Mouse (Mus musculus): ENCODE measurements around the gene Olfr20. TPM values are rescaled to one million over a fixed set of nuclear protein-coding genes. Genes with fewer than 3 reads are reported as not detected.

Gene Olfr20
- polyA plus RNA-seq, 1 experiment from 2014 or later, result not detected

DNA sequence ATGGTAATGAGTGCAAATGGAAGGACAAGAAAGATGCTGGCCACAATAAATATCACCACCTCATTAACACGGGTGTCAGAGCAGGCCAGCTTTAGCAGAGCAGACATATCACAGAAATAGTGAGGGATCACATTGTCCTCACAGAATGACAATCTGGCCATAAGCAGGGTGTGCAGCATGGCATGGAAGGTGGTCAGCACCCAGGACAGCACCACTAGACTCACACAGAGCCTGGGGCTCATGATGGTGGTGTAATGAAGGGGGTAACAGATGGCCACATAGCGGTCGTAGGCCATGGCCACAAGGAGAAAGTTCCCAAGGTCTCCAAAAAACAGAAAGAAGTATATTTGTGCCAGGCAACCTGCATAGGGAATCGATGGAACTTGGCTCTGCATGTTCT lies 44.8 kb downstream of the Olfr20 start:
- H3K4me1 ChIP-seq (replicated peaks), result no peaks in the 10 kb centered on the region
- WGBS, result 79% methylated on average over 4 of the region's 4 CpGs

DNA sequence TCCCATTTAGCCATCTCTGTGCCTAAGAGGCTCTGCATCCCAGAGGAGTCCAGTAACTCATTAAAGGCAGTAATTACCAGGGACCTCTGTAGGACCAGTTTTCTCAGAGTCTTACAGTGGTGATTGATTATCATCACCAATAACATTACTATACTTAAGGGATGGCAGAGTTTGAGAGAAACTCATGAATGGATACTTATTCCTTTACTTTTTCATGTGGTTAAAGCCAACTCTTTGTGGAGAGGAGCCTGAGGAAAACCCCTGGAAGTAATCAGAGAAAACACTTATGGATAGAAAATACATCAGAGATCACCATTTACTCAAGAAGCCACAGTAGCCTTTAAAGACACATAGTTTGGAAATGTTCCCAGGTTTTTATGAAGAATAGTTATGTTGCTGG lies 48.9 kb downstream of the Olfr20 start, which contains the start of gene Olfr1:
TSS of gene Olfr1 (minus strand) at position 101 of the 400 bp plus-strand sequence.
- Histone ChIP-seq H3K4me3 (no peak within 1 kb of the TSS), H3K9ac (no peak within 1 kb of the TSS), H3K9me3 (0 out of 2 replicates have a peak, but pooled peaks cover 5% of the 10 kb centered on the region), H3K27me3 (no peaks in the 10 kb centered on the region), H3K4me2 (no peak within 1 kb of the TSS), H3K36me3 (no peaks in the 10 kb centered on the region), H3K4me1 (replicated peaks) (no peaks in the 10 kb centered on the region), H3K27ac (no peak within 1 kb of the TSS)
- no peak for ATAC-seq (ENCODE audit: low FRiP score)

More for the DNA sequence above, 44.8 kb downstream of the Olfr20 start:
- Histone ChIP-seq H3K27ac (no peak overlapping the region), H3K4me2 (no peak overlapping the region), H3K4me3 (no peak overlapping the region), H3K36me3 (no peaks in the 10 kb centered on the region), H3K9ac (no peak overlapping the region), H3K9me3 (0 out of 2 replicates have a peak, but pooled peaks cover 5% of the 10 kb centered on the region), H3K27me3 (no peaks in the 10 kb centered on the region)
- ATAC-seq (ENCODE audit: low FRiP score), result no peak

Other genes starting within 250 kb of the Olfr20 start
- gene Haspin, start 212.5 kb upstream of the Olfr20 start, polyA plus RNA-seq (2015; fragmentation: Nextera tagmentation; extraction: Ambion mirVana), result 3.7 and 3.8 TPM in 2 replicates
- 0.28 and 0.42 TPM in 2 replicates for gene P2rx5, start 190.4 kb upstream of the Olfr20 start, polyA plus RNA-seq (2015; fragmentation: Nextera tagmentation; extraction: Ambion mirVana)
- gene Emc6, start 173.7 kb upstream of the Olfr20 start, polyA plus RNA-seq (2015; fragmentation: Nextera tagmentation; extraction: Ambion mirVana), result 120 and 136 TPM in 2 replicates
- 180 and 185 TPM in 2 replicates for gene Tax1bp3, start 173.7 kb upstream of the Olfr20 start, polyA plus RNA-seq (2015; fragmentation: Nextera tagmentation; extraction: Ambion mirVana)
- gene Ctns, start 151.7 kb upstream of the Olfr20 start, polyA plus RNA-seq (2015; fragmentation: Nextera tagmentation; extraction: Ambion mirVana), result 21.5 and 22.8 TPM in 2 replicates
- gene Shpk, start 151.3 kb upstream of the Olfr20 start, polyA plus RNA-seq (2015; fragmentation: Nextera tagmentation; extraction: Ambion mirVana), result 2.0 and 2.3 TPM in 2 replicates
- gene Trpv1, start 116.5 kb upstream of the Olfr20 start, polyA plus RNA-seq (2015; fragmentation: Nextera tagmentation; extraction: Ambion mirVana), result 0.41 and 0.86 TPM in 2 replicates
- 0.06 and 0.18 TPM in 2 replicates for gene Trpv3, start 83.4 kb upstream of the Olfr20 start, polyA plus RNA-seq (2015; fragmentation: Nextera tagmentation; extraction: Ambion mirVana)
- gene Aspa, start 21.2 kb upstream of the Olfr20 start, polyA plus RNA-seq (2015; fragmentation: Nextera tagmentation; extraction: Ambion mirVana), result 0.84 and 2.4 TPM in 2 replicates
- gene Gm49340, start 21.0 kb upstream of the Olfr20 start, polyA plus RNA-seq (2015; fragmentation: Nextera tagmentation; extraction: Ambion mirVana), result not detected in 2 replicates
- gene Spata22, start 21.0 kb upstream of the Olfr20 start, polyA plus RNA-seq (2015; fragmentation: Nextera tagmentation; extraction: Ambion mirVana), result not detected in 2 replicates
- not detected in 2 replicates for gene Olfr376, start 20.5 kb downstream of the Olfr20 start, polyA plus RNA-seq (2015; fragmentation: Nextera tagmentation; extraction: Ambion mirVana)
- gene Olfr1, start 48.8 kb downstream of the Olfr20 start, polyA plus RNA-seq (2015; fragmentation: Nextera tagmentation; extraction: Ambion mirVana), result not detected in 2 replicates
- gene Olfr378, start 77.7 kb downstream of the Olfr20 start, polyA plus RNA-seq (2015; fragmentation: Nextera tagmentation; extraction: Ambion mirVana), result not detected in 2 replicates
- gene Olfr380, start 106.7 kb downstream of the Olfr20 start, polyA plus RNA-seq (2015; fragmentation: Nextera tagmentation; extraction: Ambion mirVana), result not detected in 2 replicates
- not detected in 2 replicates for gene Olfr381, start 140.8 kb downstream of the Olfr20 start, polyA plus RNA-seq (2015; fragmentation: Nextera tagmentation; extraction: Ambion mirVana)
- gene Olfr382, start 166.4 kb downstream of the Olfr20 start, polyA plus RNA-seq (2015; fragmentation: Nextera tagmentation; extraction: Ambion mirVana), result not detected in 2 replicates
- gene Olfr385, start 242.2 kb downstream of the Olfr20 start, polyA plus RNA-seq (2015; fragmentation: Nextera tagmentation; extraction: Ambion mirVana), result not detected in 2 replicates
- gene Olfr384, start 247.8 kb downstream of the Olfr20 start, polyA plus RNA-seq (2015; fragmentation: Nextera tagmentation; extraction: Ambion mirVana), result not detected in 2 replicates